Mouse (Mus musculus): ENCODE data around the gene Dstyk.

DNA sequence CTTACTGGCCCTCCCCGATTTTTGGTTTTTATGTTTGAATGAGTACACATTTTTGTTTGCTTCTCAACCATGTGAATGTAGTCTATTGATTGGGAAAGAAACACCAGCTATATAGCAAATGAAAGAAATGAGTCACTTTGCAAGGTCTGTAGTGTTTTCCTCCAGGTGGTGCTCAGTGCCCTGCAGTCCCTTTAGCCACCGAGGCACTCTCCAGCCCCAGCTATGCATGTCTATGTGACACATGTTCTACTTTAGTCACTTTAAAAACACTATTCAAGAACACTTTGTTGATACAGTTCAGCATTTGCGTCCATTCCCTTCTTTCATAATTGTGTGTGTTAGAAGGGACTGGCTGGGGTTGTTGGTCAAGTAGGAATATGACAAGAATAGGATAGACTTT is 65.9 kb downstream of the Dstyk start:
- TF ChIP-seq CTCF (IDR thresholded peaks at IDR 0.05; ENCODE audit: extremely low read depth, insufficient read depth, insufficient read length, insufficient replicate concordance) (no peak), POLR2A (IDR thresholded peaks at IDR 0.05; ENCODE audit: low read depth, low read length) (no peak)

Data from spleen, adult 2 months (tissue).